Mouse (Mus musculus) leukemia stem cell, adult 10-12 weeks (primary cell): ENCODE results near the gene Cd300ld4. TPM values are rescaled to one million over a fixed set of nuclear protein-coding genes. Genes with fewer than 3 reads are reported as not detected.

ENCODE experiments used
- polyA plus RNA-seq: library from polyadenylated mRNA; stranded (reverse); fragments of >175 nt; gene quantifications from 2 replicates; pipeline ENCODE4 v1.2.3, GENCODE M21; 2012; ENCODE audit warnings: low replicate concordance

Gene Cd300ld4
- not detected in 2 replicates for polyA plus RNA-seq

DNA sequence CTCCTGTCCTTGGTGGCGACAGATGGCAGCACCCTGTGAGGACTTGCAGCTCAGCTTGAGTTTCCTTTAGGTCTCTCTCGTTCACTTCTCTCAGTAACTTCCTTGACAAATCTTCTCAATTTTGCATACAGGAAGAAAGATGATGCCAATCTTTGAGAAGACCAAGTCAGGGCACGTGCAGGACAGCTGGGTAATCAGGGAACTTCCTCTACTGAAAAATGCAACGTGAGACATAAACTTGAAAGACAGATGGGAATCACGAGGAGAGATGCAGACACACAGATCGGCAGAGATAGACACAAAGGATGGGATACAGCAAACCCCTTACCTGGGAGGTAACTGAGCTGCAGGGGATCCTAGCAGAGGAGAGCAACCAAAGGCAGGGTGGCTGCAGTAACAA is at the start of gene Cd300ld4:
Gene Cd300ld4, minus strand, starts transcription at position 101 of the 400 bp plus-strand sequence.

DNA sequence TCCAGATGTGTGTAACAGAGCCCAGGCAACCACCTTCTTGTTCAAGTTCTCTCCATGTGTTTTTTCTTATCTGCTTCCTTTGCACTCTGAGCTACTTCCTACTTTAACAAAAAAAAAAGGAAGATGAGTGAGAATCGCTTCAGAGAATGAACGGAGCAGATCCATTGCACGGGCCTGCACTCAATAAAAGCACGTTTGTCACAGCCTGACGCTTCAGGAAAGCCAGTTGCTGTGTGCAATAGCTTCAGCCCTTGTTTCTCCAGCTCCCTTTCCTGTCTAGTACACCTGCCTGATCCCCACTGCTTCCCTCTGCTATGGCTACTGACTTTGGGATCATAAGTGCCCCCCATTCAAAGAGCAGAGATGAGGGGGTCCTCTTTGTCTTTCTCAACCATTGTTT is 35.3 kb upstream of the Cd300ld4 start, which contains the start of gene Cd300e:
Gene Cd300e, minus strand, starts transcription at position 101 of the 400 bp plus-strand sequence.

DNA sequence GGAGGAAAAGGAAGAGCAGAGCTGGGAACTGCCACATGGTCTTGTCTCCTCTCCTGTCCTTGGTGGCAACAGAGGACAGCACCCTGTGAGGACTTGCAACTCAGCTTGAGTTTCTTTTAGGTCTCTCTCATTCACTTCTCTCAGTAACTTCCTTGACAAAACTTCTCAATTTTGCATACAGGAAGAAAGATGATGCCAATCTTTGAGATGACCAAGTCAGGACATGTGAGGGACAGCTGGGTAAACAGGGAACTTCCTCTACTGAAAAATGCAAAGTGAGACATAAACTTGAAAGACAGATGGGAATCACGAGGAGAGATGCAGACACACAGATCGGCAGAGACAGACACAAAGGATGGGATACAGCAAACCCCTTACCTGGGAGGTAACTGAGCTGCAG is 21.4 kb upstream of the Cd300ld4 start, which contains the start of gene Cd300ld3:
Gene Cd300ld3, minus strand, starts transcription at position 151 of the 400 bp plus-strand sequence.

DNA sequence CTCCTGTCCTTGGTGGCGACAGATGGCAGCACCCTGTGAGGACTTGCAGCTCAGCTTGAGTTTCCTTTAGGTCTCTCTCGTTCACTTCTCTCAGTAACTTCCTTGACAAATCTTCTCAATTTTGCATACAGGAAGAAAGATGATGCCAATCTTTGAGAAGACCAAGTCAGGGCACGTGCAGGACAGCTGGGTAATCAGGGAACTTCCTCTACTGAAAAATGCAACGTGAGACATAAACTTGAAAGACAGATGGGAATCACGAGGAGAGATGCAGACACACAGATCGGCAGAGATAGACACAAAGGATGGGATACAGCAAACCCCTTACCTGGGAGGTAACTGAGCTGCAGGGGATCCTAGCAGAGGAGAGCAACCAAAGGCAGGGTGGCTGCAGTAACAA is 10.9 kb upstream of the Cd300ld4 start, which contains the start of gene Cd300ld5:
Gene Cd300ld5, minus strand, starts transcription at position 101 of the 400 bp plus-strand sequence.

DNA sequence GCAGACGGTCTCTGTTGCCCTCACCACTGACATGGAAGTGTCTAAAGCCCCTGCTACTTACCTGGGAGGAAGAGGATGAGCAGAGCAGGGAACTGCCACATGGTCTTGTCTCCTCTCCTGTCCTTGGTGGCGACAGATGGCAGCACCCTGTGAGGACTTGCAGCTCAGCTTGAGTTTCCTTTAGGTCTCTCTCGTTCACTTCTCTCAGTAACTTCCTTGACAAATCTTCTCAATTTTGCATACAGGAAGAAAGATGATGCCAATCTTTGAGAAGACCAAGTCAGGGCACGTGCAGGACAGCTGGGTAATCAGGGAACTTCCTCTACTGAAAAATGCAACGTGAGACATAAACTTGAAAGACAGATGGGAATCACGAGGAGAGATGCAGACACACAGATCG is 10.7 kb downstream of the Cd300ld4 start, which contains the start of gene Cd300ld2:
Gene Cd300ld2, minus strand, starts transcription at position 101 of the 400 bp plus-strand sequence.

DNA sequence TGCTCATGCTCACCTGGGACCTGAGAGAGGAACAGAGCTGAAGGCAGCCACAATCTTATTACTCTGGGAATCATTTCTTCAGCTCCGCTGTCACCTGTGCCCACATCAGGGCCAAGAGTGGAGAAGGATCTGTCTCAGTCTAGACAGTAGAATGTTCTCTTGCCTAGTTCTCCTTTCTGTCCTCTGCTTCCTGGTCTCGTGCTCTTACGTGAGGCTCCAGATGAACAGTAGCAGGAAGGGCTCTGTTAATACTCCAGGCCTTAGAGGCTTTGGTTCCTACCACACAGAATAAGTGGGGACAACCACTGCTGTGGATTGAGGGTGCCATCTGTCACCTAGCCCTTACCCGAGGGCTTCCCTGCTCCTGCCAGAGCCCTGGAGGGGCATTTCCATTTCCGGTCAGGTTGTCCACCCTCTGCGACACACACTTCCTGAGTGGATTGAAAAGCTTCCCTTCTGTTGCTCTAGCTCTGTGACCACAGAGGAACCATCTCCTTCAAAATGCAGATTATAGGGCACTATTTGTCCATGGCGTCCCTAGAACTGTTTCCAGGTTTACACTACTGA is 25.3 kb downstream of the Cd300ld4 start, which contains the start of gene Cd300c2:
Gene Cd300c2, minus strand, starts transcription at position 407 of the 567 bp plus-strand sequence.

DNA sequence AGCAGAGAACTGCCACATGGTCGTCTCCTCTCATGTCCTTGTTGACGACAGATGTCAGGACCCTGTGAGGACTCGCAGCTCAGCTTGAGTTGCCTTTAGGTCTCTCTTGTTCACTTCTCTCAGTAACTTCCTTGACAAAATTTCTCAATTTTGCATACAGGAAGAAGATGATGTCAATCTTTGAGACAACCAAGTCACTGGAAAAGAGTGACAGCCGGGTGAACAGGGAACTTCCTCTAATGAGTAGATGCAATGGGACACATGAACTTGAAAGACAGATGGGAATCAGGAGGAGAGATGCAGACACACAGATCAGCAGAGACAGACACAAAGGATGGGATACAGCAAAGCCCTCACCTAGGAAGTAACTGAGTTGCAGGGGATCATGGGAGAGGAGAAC is 37.0 kb downstream of the Cd300ld4 start, which contains the start of gene Cd300ld:
Gene Cd300ld, minus strand, starts transcription at position 130 of the 400 bp plus-strand sequence.

Other genes with a start within 250 kb of the Cd300ld4 start
- gene Btbd17, start 231.1 kb downstream of the Cd300ld4 start, polyA plus RNA-seq, result not detected in 2 replicates
- gene Gpr142, start 228.1 kb downstream of the Cd300ld4 start, polyA plus RNA-seq, result 0.27 TPM in 1 of 2 replicates, not detected in the other
- 0.29 and 1.8 TPM in 2 replicates for gene Gprc5c, start 175.9 kb downstream of the Cd300ld4 start, polyA plus RNA-seq
- 1.1 and 1.4 TPM in 2 replicates for gene Cd300a, start 137.0 kb downstream of the Cd300ld4 start, polyA plus RNA-seq
- gene Cd300lb, start 92.6 kb downstream of the Cd300ld4 start, polyA plus RNA-seq, result 0.19 and 0.37 TPM in 2 replicates
- not detected in 2 replicates for gene Cd300c, start 57.9 kb downstream of the Cd300ld4 start, polyA plus RNA-seq
- gene Cd300ld, start 37.1 kb downstream of the Cd300ld4 start, polyA plus RNA-seq, result 0.15 and 0.30 TPM in 2 replicates
- gene Cd300c2, start 25.1 kb downstream of the Cd300ld4 start, polyA plus RNA-seq, result 0.19 and 0.42 TPM in 2 replicates
- not detected in 2 replicates for gene Cd300ld2, start 10.8 kb downstream of the Cd300ld4 start, polyA plus RNA-seq
- gene Cd300ld5, start 10.8 kb upstream of the Cd300ld4 start, polyA plus RNA-seq, result 0.62 TPM in 1 of 2 replicates, not detected in the other
- gene Cd300ld3, start 21.4 kb upstream of the Cd300ld4 start, polyA plus RNA-seq, result 0.22 and 0.62 TPM in 2 replicates
- 0.08 TPM in 2 replicates for gene Cd300e, start 35.2 kb upstream of the Cd300ld4 start, polyA plus RNA-seq
- gene Rab37, start 64.4 kb upstream of the Cd300ld4 start, polyA plus RNA-seq, result 1.5 TPM in 2 replicates
- gene Cd300lf, start 107.0 kb upstream of the Cd300ld4 start, polyA plus RNA-seq, result 0.87 and 2.4 TPM in 2 replicates
- 29.5 and 39.0 TPM in 2 replicates for gene Slc9a3r1, start 136.3 kb upstream of the Cd300ld4 start, polyA plus RNA-seq
- 9.5 and 18.3 TPM in 2 replicates for gene Tmem104, start 160.5 kb upstream of the Cd300ld4 start, polyA plus RNA-seq
- 11.2 and 17.7 TPM in 2 replicates for gene Nat9, start 160.8 kb upstream of the Cd300ld4 start, polyA plus RNA-seq
- 2.6 and 3.5 TPM in 2 replicates for gene Grin2c, start 240.2 kb upstream of the Cd300ld4 start, polyA plus RNA-seq